Mouse (Mus musculus) adrenal gland, adult 2 months (tissue): ENCODE data around the gene Agbl3. TPM values are rescaled to one million over a fixed set of nuclear protein-coding genes. Genes with fewer than 3 reads are reported as not detected.
A peak's percentile ranks its signal among the peaks of the same experiment; 100 is the strongest.

Experiments
- DNase-seq: peaks from one replicate; pipeline ENCODE4 v3.0.0; 2021
- long read RNA-seq: library from polyadenylated mRNA; stranded (forward); transcript quantifications from one replicate; pipeline ENCODE4 v2.0.0, GENCODE M21; 2021
- polyA plus RNA-seq: library from polyadenylated mRNA; depleted of rRNA; stranded (reverse); fragments of >200 nt; gene quantifications from 2 replicates; pipeline ENCODE4 v1.2.3, GENCODE M21; 2012; rRNA removed
- total RNA-seq, 2 experiments: library from RNA; stranded (reverse); gene quantifications; 2 replicates each; pipeline ENCODE4 v1.2.3; 2021

Gene Agbl3
- total RNA-seq (10 to 100 TPM; 10.0 to 15.8 TPM), polyA plus RNA-seq (4.2 and 4.9 TPM in 2 replicates)
- long read RNA-seq, transcript Agbl3-203 (4 exons, 805 nt), result major isoform, 10 of 19 reads
- long read RNA-seq, partial matches to known transcripts, result 1 of 19 reads
- long read RNA-seq, other reads (novel, unspliced or antisense), result 5 of 19 reads

DNA sequence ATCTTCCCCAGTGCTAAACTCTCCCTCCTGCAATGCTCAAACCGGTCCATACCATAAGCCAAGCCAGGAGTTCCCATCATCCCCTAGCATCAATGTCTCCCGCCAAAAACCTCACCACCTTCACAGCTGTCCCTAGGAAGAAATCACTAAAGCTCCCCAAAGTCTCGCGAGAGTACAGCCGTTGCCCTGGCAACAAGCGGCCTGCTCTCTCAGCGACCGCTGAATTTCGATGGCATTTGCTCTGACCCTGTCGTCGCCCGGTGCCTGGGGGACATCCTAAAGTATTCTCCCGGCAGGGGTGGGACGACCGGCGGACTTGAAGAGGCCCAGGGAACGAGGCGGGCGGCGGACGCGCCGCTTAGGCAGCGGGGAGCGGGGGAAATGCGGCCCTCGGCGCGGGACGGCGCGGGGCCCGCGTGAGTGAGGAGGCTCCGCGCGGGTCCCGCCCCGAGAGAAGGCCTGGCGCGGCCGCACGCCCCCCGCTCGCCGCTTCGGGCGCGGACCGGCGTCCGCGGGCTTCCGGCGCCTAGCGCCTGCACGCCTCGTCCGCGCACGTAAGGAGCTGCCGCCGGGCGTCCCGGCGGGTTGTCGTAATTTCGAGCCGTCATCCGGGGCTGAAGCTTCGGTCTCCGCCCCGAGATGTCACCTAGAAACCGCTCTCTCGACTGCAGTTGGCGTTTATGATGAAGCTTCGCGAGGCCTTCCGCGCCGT lies at the start of gene Agbl3:
Gene Agbl3, plus strand, starts transcription at position 202 of the 712 bp plus-strand sequence.
- peak; percentile 95 for DNase-seq

DNA sequence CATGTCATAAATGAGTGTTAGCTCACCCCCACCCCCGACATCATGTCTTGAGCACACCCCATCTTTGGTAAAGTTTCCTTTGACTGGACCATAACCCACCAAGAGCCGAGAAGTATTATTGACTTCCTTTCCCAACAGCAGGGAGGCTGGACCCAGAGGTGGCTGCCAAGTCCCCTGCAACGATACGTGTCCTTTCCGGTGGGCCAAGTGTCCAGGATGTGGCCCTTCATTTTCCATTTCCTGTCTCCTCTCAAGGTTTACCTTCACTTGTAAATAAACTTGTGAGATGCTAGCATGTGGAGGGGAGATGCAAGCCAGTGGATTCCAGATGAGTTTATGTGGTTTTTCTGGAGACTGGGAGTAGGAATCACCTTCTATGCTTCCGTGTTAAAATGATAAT lies 49.2 kb upstream of the Agbl3 start:
- DNase-seq, result no peak

DNA sequence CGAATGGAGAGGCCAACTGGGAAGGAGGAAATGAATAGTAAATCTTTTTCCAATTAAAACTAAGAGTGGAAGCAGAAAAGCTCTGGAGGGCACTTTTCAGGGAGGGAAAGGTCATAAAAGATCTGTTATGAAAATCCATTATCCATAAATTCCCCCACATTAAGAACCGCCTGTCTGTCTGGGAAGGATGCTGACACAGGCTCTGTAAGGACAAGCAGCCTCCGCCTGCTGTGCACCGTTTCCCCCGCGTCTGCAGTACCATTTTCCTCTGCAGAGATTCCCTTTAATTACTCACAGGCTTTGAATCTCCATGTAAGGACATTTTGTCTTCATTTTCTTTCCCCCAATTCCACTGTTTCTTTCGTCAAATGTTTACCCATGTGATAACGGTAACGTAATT lies 48.7 kb upstream of the Agbl3 start:
- no peak for DNase-seq

DNA sequence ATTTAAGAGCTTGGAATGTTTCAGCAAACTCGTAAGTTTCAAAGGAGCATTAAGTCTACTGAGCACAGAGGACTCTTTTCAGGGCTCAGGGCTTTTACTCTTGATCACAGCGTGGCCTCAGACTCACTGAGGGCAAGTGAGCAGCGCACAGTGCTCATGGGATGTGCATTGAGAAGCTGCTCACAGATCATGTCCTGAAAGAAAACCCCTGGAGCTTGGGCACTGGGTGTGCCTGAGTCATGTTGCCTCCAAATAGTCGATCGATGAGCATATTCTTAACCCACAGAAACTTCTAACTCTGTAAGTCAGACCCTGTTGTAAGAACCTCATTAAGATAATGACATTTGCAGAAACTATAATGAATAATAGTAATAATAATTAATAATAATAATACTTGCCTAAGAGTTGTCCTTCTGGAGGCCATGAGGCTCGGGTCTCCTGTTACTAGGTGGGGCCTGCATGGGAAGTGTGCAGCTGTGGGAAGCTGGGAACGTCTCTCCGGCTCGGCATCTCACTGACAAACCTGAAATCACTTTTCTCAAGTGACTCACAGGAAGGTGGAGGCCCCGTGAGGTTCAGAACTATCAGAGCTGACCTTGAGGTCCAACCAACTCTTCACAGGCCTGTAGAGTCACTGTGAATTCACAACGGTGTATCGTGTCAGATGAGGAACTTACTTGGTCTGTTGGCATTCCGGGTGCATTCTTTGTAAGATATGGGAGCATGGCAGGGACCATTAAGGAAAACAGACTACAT lies 45.1 kb upstream of the Agbl3 start:
- DNase-seq, result no peak

DNA sequence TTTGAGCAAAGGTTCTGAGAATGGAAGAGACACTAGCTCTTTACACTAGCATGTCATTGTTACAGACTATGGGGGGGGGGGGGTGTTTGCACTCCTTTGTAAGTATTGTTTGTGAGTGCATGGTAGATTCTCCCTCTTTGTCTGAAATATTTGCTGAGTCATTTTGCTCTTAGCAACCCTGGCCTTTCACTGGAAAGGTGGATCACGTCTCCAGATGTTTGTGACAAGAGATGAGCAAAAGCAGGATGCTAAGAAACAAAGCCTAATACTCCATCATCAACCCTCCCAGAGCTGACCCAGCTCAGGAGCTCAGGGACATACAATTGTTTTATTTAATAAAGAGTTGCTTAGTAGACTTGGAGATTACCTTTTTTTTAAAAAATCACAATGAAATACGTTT lies 43.3 kb upstream of the Agbl3 start:
- DNase-seq, result no peak

DNA sequence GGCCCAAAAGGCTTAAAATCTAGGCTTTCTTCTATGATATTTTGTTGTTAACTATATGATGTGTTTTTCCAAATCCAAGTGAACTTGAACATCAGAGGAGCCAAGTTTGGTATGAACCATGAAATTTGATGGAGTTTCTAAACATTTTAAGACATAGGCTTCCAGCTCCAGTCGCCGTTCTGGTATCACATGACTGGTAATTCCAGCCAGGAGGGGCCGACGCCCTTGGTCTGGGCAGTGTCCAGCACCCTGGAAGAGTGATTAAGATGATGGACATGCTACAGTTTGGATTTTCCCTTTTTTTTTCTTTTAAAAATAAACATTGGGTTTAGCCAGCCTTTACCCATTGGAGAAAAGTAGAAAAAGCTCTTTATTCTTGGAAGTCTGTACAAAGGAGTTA lies 36.3 kb upstream of the Agbl3 start:
- no peak for DNase-seq

DNA sequence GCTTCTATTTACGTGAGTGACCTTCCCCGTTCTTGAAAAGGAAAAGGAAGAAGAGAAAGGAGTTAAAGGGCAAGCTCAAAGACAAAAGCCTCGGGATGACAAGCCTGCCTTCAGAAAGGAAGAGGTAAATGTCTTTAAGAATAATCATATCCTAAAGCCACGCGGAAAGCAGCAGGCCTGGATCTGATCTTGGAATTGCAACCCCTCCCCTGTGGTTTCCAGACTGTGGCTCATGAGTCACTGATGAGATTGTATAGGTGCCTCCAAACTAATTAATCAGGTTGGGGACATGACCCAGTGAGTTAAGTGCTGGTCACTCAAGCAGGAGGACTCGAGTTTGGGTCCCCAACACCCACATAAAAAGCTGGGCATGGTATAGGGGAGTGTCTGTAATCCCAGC lies 32.4 kb upstream of the Agbl3 start:
- DNase-seq, result no peak

DNA sequence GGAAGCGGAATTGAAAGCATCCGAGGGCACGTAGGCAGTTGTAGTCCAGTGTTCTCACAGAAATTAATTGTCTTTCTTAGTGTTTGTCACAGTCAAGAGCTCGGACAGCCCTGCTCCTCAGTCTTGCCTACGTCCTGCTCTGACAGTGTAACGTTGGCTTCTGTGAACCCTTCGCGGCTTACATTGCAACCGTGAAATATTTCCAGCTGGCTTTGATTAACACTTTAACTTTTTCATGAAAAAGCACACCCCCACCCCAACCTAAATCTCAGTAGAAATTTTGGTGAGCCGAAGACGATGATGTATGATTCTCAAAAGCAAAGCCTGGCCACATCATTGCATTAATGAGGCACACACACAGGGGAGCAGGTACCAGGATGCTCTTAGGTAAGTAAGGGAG lies 31.7 kb upstream of the Agbl3 start:
- no peak for DNase-seq

DNA sequence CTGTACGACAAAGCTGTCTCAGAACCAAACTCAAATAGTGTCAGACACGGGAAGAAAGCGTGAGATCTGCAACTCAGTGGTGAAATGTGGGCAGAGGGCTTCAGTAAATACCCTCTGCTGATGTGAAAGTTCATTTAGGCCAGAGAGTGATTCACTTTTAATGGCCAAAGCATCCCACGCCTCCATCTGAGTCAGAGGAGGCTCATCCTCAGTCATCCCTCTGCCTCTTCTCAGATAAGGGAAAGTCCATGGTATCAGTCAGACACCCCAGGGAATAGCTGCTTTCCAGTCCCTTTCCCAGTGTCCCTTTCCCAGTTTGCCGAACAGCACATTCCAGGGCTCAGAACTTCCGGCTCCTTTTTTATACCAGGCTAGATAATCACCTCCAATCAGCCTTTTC lies 30.7 kb upstream of the Agbl3 start:
- DNase-seq, result peak; percentile 29

DNA sequence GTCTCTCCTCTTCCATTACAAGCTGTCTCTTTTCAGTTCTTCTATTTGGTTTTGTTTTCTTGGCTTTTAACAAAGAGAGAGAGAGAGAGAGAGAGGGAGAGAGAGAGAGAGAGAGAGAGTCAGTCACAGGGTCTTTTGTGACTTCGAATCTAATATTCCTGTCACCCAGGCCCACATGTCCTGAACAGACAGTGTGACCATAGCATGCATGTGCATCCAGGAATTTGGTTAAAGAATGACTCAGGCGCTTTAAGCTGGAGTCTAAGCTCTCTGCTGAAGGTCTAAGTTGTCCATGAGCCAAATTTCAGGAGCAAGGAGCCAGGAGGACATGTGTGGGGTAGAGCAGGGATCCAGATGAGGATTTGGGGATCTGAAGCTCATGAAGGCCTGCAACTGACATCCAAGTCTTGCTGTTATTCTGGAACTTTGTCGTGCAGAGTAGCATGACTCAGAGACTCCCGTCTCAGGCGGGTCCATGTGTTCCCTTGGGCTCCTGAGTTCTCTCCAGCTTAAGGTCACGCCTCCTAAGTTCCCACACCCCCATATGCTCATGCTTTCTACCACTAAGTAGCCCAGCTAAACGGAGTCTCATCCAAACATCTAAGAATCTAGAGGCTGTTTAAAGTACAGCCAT lies 29.6 kb upstream of the Agbl3 start:
- DNase-seq, result no peak

DNA sequence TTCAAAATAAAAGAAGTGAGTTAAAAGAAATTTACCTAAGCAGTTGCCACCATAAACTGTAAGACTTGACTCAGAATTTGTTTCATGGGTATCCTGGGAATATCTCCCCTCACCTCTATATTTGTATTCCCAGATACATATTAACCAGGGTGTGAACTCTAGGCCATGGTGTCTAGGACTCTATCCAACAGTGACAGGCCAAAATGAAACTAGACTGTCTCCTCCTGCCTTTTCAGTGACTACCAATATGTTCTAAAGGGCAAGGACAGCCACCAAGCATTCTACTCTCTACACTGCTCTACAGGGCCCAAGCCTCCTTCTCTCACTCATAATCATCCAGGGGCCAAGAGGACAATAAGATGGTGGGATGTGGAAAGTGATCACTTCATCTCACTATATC lies 28.6 kb upstream of the Agbl3 start:
- DNase-seq, result no peak

DNA sequence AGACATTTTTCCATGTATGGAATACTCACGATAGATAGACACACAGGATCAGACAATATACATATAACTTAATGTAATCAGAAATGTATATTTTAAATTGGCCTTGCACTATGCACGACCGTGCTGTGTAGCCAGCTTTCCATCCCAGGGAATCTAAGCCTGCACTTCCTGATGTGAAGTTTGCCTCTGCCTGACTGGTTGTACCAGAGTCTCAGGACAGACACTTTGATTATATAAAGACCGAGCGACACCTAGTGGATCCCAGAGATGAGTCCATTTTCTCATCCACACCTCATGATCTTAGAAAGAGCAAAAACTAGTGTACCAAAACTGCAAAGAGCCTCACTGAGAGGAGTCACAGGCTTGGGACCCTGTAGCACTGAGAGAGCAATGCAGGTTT lies 25.8 kb upstream of the Agbl3 start:
- DNase-seq, result peak; percentile 60

DNA sequence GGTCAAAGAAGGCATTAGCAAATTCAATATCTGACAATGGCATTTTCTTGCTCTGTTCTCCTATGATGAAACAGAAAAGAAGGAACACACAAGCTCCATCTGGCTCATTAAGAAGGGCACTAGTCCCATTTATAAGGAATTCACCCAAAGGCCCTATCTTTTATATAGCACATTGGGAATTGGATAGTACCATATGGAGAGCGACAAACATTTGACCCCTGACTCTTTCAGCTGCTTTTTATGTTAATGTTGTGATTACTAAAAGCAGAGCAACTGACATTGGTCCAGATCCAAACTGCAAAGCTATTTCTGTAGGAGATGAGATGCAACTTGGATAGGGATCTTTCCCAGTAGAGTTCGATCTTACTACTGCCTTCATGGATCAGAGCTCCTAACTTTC lies 21.9 kb upstream of the Agbl3 start:
- DNase-seq, result no peak

DNA sequence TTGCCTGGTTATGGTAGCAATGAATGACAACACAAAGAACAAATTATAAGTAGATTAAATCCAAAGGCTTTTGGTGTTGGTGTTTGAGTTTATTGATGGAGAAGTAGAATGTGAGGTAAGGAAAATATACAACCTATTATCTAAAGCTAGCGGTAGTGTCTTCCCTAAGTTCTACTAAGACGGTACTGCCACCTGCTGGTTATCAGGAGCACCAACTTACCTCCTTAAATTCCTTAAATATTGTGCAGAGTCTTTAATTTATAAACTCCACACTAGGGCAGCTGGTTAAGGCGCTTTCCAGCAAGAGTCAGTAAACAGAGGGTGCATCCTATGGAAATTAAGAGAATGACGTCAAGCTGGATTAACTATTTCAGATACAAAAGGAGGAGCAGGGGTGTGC lies 20.2 kb upstream of the Agbl3 start:
- no peak for DNase-seq

DNA sequence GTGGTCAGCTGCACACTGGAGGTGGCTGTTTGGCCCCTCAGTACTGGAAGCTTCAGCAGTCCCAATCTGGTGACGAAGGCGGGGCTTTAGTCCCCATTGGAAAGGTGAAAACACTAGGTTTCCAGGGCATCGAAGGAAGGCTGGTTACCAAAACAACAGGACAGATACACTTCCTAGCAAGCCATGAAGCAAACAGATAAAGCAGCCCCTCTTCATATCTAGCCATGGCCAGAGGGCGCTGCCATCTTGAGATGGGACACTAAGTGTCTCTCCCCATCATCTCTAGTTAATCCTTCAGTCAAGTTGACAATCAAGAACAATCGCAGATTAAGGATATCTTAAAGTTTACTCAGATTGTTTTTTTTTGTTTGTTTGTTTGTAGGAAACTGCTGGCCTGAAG lies 14.5 kb upstream of the Agbl3 start:
- DNase-seq, result no peak

DNA sequence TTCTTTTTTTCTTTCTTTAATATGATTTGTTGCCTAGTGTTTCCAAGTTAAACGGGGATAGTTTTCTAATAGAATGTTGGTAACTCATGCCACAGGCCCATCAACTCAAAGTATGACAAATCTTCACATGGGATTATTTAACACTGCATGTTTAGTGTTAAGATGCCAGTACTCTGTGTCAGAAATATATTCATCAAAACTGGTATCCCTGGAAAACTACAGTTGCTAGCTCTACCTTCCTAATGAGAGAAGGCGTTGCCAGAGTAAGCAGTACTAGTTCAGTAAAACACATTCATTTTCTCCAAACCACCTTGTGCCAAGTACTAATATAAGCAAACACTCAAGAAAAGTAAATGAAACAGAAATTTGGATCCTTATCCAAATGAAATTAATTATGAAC lies 10.2 kb upstream of the Agbl3 start:
- no peak for DNase-seq

DNA sequence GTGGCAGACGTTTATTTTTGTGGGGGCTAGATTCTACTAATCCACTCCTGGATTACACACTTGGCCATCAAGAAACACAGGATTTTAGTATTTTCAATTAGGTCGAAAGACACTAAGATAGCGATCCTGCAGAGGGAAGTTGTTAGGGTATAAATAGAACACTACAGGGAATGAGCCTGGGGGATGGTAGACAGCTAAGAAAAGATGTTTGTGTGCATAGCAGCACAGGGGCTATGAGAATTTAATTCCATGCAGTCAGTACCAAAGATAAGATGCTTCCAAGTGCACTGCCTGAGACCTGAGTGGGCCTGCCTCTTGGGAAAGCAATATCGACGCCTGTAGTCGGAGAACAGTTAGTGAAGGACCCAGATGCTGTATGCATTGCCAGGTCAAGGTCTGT lies 9.7 kb upstream of the Agbl3 start:
- DNase-seq, result no peak

DNA sequence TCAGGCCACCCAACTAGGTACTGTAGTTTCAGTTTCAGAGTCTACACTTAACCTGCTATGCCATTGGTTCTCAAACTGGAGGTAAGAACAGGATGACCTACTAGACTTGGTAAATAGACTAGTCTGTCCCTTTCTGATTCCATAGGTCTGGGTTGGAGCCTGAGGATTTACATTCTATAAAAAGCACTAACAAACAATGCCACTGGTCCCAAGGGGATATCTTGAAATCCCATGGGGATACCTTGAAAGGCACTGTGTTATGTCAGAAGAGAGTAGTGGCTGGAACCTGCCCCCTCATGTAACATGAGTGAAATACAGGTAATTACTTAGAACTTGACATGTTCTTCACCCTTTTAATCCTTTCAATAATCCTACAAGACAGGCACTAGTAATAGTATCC lies 3.8 kb upstream of the Agbl3 start:
- DNase-seq, result no peak

DNA sequence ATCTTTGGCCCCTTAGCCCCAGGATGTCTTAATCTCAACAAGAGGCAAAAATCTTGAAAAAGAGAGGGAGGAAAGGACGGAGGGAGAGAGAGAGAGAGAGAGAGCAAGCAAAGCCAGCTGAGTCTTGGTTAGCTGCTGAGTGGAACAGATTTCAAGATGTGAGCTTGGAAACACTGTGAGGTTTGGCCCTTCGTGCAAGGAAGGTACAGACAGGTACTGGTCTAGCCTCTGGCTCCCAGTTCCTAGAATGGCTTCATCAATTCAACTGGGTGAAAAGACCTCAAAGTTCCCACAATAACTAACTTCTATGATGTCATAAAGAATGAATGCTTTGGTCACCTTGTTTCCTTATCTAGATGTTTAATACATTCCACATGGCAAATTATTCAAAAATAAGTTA lies 3.1 kb upstream of the Agbl3 start:
- DNase-seq, result no peak

DNA sequence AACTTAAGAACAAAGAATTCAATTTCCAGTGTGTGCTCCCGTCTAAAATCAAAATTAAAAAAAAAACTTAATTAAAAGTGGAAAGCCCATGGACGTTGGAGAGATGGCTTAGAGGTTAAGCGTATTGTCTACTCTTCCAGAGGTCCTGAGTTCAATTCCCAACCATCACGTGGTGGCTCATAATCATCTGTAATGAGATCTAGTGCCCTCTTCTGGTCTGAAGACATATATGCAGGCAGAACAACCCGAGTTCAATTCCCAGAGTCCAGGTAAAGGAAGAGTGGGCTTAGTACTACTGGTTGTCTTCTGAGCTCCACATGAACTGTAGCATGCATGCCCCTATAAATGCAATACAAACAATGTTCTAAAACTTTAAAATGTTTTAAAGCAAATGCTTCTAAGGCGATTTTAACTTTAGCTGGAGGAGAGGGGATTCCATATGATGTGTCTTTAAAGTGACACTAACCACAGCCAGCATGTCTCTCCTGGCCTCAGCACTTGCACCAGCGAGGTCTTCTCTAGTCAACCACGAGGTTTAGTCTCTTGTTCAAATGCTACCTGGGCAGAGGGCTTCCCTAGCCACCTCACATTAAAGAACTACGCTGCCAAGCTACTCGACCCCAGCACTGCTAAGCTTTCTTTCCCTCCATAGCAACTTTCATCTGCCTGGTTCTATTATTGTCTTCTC lies 2.1 kb upstream of the Agbl3 start:
- no peak for DNase-seq

DNA sequence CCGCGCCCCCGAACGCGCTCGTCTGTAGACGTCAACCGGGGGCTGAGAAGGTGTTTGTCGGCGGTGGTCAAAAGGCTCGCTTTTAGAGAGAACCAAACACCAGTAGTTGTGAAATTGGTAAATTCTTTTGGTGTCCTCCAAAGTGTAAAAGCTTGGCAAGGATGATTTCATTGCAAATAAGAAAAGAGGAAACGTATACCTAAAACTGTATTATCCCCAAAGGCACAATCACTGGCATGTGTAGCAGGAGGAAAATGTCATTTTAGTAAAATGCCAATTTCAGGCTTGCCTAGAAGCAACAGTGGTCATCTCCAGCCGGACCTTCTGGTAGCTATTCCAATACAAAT lies 684 bp downstream of the Agbl3 start:
- no peak for DNase-seq

DNA sequence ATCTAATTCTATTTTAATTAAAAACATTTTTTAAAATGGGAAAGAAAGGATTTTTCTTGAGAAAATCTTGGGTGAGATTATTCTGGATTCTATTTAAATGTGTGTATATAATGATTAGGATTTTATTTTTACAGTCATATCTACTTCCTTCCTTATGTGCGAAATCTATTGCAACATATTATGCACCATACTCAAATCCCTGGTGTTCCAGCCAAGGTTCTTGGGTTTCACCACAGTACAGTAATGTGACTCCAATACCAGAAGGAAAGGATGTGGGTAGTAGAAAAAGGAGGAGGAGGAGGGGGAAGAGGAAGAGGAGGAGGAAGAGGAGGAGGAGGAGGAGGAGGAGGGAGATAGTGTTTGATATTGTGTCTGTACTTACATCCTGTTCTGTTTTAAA lies 2.3 kb downstream of the Agbl3 start:
- DNase-seq, result no peak

DNA sequence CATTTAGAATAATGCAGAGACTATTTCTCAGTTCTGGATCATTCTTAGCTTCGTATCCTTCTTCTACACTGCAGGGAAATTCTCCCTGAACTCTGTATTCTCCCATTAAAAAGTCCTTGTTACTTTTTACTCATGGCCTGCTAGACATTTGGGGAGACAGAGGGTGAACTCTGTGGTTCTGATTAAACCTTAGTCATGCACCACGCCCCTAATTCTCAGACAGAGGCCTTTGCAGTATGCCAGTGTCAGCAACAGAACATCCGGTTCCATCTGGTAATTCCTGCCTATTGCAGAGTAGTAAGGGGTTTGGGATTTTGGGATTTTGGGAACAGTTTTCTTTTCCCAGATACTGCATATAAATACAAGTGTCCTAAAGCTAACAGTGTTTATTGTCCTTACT lies 16.6 kb downstream of the Agbl3 start:
- peak; percentile 58 for DNase-seq
